Mouse (Mus musculus) liver, adult 2 months (tissue): ENCODE measurements around the gene Per2.

Experiments used
- CTCF ChIP-seq: fragments of 200-500 bp; IDR thresholded peaks from 2 replicates; pipeline ENCODE4 v1.5.1; 2011; ENCODE audit warnings: low read depth, low read length, control low read depth
- POLR2A ChIP-seq: fragments of 200-500 bp; IDR thresholded peaks from 2 replicates; pipeline ENCODE4 v1.6.1; 2011; ENCODE audit warnings: low read length, control low read depth; ENCODE audit not compliant: insufficient read depth; ENCODE audit errors: extremely low read depth

DNA sequence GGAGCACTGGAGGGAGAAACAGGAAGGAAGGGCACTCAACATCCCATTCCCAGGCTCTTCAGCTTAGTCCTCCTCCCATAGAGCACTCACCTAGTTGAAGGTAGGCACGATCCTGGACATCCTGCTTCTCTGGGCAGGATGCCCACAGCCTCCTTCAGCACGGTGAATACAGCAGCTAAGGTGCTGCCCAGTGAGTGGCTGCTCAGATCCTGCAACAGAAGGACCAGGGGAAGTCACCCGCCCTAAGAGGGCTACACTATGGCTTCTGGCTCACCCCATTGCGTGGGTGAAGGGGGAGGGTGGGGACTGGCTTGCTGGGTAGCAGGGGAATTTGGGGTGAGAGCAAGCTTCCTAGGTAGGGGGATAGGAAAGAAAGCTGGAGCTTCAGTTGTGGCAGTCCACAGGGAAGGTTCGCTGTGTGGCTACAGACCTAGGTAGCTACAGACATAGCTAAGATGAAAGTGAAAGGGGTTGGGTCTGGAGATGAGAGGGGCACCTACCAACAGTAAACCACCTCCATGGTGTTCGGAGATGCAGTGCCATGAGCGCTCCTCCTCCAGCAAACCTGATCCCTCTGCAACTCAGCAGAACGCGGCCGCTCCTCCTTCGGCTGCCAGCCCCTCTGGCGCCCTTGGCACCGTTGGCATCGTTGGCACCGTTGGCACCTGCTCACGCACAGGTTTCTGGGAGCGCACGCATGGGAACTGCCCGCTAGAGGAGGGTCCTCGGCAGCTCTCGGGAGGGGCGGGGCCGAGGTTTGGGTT is 53.5 kb downstream of the Per2 start:
- no peak for TF ChIP-seq POLR2A
- no peak for TF ChIP-seq CTCF
